Mouse (Mus musculus) layer of hippocampus, adult 8-10 months (tissue): ENCODE data around the gene Nat8f6. TPM values are rescaled to one million over a fixed set of nuclear protein-coding genes. Genes with fewer than 3 reads are reported as not detected.
"Not testable (repeated sequence)": the region's sequence is repeated elsewhere in the genome, so short reads cannot be mapped to it uniquely, and the experiment has no call there.

Experiments used
- DNase-seq, 2 experiments: peaks; one replicate each; pipeline ENCODE4 v3.0.0; 2022; ENCODE audit warnings: low spot score in 2 of 2
- total RNA-seq, 4 experiments: library from RNA; stranded (reverse); gene quantifications; 2 replicates each; pipeline ENCODE4 v1.2.4; 2022

Nat8f6 gene
- total RNA-seq, 4 experiments from 2014 or later: 0.56 to 3.3 (median 2.6) TPM

DNA sequence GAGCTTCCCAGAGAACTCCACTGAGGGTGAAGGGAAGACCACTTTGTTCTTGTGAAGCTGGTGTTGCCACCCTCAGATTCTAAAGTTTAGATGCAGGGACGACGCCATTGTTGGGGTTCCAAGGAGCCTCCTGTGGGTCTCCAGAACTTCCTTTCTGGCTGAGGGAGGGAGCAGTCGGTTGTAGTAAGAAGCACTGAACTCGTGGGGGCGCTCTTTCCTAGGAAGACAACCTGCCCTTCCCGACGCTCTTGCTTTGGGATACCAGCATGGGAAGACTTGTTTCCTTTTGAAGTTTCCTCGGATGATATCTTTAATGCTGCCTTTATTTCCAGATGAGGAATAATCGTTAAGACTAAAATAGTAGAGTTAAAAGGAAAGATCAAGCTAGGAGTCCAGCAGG is 16.1 kb upstream of the Nat8f6 start:
- DNase-seq: peak; percentile 43 to 56

DNA sequence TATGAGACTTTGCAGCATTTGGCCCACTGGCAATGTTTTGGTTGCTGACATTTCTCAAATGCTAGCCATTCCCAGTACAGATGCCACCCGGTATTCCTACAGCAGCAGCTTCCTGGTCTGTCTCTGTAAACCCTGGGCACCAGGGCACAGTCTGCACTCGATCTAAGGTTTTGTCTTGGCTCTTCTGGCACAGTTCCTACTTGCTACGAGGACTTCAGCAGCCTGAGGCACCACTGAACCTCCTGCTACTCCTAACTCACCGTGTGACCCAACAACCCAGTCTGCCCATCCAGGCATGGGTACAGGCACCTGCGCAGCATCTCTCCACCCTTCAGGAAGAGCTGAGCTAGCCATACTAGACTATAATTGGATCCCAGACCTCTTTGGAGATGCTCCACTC is 15.3 kb upstream of the Nat8f6 start:
- DNase-seq: not testable (repeated sequence)

DNA sequence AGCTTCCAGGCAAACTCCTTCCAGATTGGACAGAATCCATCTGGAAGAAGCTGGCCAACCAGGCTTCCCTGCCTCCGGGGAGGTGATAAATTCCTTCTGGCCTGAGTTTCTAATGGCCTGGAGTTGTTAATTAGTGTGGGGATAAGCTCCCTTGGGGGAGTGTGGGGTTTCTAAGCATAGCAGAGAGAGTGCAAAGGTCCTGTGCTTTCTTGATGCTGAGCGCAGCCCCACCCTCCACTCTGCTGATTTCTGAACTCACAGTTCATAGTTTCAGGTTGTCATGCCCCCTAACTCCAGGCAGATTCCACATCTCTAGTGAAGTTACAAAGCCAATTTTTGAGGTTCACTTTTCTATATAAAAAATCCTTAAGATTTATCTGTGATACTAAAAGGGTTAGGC is 14.3 kb upstream of the Nat8f6 start:
- not testable (repeated sequence) for DNase-seq

DNA sequence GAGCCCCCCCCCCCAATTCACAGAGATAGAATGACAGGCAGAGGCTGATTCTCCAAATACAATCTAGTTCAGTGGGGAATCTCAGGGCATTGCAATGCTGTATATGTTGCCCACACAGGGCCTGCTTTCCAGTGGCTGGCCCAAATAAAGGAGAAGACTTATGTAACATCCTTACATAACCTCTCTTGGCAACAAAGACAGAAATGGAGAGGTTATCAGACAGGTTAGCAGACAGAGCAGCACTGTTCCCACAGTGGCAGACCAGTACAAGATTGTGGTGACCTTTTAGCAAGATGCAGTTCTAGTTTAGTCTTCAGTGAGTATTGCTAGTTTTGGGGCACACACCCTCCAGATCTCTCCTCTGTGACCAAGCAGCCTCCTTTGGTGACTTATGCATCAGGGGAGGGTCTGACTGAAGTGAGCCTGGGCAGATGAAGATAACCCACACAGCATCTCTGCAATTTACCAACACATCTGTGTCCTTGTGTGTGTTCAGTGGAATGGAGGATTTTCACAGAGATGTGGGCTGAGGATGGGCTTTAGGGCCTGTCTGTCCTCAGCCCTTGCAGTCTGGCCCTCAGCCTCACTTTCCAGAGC is 13.8 kb upstream of the Nat8f6 start:
- not testable (repeated sequence) for DNase-seq

DNA sequence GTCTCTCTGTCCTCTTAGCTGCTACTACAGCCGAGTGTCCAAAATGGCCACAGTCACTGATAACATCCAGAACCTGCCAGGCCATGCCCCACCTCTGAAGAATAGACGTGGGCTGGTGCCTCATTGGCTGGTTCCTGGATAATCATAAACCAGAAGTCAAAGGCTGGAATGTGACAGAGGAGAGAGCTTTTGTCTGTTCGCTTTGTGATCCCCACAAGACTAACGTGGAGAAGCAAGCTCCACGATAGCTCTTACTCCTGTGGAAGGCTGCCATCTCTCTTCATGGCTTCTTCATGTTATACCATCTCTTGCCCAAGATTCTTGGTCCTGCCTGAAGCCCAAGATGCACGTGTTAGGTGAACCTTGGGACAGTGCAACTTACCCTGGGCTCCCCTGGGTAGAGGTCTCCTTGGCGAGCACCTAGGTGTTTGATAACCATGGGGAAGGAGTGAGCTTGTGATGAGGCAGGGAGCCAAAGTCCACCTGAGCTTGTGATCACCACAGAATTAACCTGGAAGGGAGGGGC is 11.1 kb upstream of the Nat8f6 start, which contains the start of gene Nat8:
Gene Nat8 (minus strand): TSS at position 287 of the 526 bp plus-strand sequence.
- DNase-seq: no peak

DNA sequence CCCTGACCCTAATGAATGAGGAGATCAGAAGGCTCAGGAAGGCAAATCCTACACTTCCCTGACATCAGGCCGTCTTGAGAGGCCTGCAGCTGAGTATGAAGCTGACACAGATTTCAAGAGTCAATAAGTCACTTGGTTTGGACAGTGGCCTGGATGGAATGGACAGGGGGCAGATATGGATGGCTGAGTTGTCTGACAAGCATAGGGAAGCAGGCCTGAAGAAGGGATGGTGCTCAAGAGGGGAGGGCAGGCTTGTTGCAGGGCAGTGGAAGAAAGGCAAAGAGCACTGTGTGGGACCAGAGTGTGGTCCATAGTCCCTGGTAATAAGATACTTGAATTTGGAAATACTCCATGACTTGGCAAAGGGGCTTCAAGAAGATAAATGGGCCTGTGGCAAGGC is 8.7 kb upstream of the Nat8f6 start:
- DNase-seq: no peak

DNA sequence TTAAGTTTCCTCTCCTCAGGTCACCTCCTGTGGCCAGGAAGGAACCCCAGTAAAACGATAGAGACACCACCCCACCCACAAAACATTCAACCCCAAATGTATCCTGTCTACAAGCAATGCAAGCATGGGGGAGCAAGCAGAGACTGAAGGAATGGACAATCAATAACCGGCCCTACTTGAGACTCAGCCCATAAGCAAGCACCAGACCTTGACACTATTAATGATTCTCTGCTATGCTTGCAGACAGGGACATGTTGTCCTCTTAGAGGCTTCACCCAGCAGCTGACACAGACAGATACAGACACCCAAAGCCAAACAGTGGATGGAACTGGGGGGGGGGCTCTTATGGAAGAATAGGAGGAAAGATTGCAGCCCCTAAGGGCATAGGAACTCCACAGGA is 5.1 kb upstream of the Nat8f6 start:
- no peak for DNase-seq

DNA sequence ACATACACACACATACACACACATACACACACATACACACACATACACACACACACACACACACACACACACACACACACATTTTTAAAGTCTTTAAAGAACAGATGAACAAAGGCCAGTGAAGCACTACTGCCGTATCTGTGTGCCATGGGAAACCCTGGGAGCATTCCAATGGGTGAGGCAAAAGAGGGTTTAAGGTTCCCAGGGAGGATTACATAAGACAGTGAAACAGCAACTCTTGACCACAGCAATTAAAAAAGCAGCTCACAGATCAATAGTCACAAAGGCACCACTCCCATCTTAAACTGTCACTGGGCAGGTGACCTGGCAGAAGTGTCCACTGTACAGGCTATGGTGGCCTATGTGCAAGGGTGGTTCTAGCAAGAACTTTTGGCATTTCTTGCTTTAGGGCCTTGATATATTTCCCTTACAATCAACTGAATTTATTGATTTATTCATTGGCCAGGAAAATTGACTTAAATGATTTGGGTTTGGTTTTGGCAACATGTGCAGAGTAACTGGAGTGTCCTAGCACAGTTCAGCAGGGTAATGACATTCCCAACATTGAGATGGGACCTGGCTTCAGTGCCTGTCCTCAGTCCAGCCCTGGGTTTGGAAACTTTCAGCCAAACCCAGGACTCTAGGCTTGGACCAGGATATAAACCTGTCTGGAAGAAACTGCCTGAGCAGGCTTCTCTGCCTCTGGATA is 2.8 kb upstream of the Nat8f6 start:
- no peak for DNase-seq

DNA sequence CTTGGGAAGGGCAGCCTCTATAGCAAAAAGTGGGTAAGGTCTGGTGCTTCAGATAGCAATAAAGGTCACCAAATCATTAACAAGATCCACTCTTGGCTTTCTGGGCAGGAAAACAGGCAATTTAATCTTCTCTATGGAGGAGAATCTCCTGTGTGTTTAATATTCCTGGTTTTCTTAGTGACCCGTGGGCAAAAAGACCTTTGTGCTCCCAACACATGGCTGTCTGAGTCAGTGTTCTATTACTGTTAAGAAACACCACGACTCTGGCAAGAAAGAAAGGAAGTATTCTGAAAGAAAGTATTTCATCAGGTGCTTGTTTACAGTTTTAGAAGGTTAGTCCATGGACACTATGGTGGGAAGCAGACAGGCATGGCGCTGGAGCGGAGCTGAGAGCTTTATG is 1.5 kb upstream of the Nat8f6 start:
- DNase-seq: no peak

DNA sequence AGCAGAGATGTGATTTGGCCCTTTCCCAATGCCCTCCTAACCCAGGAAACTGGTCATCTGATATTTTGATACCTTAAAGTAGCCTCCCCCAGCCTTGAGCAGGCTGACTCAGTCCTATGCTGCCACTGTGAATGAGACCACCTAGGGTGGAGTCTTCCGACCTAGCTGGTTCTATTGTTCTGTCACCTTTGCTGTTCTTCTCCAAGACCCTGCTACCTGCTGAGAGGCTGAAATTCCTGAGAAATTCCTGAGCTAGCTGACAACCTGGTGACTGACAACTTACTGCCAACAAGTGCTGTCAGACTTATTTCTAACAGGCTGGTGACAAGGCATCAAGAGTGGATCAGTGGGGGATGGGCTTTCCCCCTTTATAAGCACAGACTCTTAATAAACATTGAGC is 2.4 kb downstream of the Nat8f6 start:
- DNase-seq: no peak

DNA sequence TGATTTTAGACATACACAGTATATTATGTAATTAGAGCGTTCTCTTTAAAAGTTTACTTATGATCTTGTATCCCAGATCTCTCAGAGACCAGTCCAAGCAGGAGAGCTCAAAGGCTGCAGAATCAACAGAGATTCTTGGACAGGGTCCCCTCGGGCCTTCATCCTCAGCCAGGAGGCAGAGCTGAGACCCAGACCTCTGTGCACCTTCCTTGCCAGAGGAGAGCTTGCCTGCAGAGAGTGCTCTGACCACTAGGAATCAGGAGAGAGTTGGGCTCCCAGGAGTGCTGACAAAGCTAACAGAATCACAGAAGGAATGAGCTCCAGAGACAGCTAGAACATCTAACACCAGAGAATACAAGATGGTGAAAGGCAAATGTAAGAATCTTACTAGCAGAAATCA is 7.4 kb downstream of the Nat8f6 start:
- no peak for DNase-seq

DNA sequence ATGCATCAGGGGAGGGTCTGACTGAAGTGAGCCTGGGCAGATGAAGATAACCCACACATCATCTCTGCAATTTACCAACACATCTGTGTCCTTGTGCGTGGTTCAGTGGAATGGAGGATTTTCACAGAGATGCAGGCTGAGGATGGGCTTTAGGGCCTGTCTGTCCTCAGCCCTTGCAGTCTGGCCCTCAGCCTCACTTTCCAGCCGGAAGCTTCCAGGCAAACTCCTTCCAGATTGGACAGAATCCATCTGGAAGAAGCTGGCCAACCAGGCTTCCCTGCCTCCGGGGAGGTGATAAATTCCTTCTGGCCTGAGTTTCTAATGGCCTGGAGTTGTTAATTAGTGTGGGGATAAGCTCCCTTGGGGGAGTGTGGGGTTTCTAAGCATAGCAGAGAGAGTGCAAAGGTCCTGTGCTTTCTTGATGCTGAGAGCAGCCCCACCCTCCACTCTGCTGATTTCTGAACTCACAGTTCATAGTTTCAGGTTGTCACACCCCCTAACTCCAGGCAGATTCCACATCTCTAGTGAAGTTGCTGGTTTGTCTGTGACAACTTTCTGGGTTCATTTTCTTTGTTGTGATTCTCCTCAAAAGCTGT is 9.7 kb downstream of the Nat8f6 start:
- not testable (repeated sequence) for DNase-seq

DNA sequence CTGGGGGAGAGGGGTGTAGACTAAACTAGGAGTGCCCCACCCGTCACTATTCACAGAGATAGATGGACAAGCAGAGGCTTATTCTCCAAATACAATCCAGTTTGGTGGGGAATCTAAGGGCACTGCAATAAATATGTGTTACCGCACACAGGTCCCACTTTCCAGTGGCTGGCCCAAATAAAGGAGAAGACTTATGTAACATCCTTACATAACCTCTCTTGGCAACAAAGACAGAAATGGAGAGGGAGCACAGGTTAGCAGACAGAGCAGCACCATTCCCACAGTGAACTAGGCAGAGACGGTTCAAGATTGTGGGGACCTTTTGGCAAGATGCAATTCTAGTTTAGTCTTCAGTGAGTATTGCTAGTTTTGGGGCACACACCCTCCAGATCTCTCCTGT is 10.2 kb downstream of the Nat8f6 start:
- not testable (repeated sequence) for DNase-seq

DNA sequence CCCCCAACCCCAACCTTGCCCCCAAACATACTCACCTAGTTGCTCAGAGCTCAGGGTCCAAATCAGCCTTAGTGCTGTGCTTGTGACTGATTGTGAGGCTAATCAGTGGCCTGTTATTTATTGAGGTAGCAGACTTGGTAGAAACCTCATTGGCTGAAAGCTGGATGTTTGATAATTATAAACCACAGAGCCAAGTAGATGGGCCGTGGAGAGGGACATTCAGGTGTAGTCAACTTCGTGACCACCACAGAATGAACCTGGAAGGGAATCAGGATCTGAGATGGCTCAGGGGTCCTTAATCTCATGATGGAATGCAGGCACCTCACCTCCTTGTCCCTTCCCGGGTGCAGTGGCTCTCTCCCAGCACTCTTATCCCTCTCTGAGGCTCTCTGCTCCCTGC is 11.0 kb downstream of the Nat8f6 start:
- DNase-seq: not testable (repeated sequence)

DNA sequence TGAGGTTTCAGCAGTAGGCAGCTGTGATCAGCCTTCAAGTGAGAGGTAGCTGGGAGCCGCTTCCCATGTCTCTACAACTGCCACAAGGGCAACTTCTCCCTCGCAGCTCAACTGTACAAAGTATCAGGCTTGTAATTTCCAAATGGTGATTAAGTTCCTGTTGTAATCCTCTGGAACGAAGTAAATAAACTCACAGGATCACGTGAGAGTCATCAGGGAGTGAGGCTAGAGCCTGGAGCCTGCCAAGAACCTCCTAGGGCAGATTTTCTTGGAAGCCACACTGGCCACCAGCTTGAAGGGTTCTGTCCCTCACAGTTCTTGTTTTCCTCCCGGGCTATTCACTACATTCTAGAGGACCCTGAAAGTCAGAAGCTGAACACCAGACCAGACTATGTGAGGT is 17.6 kb downstream of the Nat8f6 start:
- not testable (repeated sequence) for DNase-seq

DNA sequence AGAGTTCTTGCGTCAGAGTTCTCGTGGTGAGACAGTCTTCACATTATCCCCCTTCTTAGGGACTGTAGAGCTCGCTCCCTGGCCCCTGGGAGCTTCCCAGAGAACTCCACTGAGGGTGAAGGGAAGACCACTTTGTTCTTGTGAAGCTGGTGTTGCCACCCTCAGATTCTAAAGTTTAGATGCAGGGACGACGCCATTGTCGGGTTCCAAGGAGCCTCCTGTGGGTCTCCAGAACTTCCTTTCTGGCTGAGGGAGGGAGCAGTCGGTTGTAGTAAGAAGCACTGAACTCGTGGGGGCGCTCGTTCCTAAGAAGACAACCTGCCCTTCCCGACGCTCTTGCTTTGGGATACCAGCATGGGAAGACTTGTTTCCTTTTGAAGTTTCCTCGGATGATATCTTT is 55.2 kb downstream of the Nat8f6 start, which contains the start of gene Nat8f3:
Gene Nat8f3 (minus strand): TSS at position 223 of the 400 bp plus-strand sequence.
- peak; percentile 7 to 24 for DNase-seq

DNA sequence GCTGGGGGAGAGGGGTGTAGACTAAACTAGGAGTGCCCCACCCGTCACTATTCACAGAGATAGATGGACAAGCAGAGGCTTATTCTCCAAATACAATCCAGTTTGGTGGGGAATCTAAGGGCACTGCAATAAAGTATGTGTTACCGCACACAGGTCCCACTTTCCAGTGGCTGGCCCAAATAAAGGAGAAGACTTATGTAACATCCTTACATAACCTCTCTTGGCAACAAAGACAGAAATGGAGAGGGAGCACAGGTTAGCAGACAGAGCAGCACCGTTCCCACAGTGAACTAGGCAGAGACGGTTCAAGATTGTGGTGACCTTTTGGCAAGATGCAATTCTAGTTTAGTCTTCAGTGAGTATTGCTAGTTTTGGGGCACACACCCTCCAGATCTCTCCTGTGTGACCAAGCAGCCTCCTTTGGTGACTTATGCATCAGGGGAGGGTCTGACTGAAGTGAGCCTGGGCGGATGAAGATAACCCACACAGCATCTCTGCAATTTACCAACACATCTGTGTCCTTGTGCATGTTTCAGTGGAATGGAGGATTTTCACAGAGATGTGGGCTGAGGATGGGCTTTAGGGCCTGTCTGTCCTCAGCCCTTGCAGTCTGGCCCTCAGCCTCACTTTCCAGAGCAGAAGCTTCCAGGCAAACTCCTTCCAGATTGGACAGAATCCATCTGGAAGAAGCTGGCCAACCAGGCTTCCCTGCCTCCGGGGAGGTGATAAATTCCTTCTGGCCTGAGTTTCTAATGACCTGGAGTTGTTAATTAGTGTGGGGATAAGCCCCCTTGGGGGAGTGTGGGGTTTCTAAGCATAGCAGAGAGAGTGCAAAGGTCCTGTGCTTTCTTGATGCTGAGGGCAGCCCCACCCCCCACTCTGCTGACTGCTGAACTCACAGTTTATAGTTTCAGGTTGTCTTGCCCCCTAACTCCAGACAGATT is 57.4 kb downstream of the Nat8f6 start:
- DNase-seq: not testable (repeated sequence)

DNA sequence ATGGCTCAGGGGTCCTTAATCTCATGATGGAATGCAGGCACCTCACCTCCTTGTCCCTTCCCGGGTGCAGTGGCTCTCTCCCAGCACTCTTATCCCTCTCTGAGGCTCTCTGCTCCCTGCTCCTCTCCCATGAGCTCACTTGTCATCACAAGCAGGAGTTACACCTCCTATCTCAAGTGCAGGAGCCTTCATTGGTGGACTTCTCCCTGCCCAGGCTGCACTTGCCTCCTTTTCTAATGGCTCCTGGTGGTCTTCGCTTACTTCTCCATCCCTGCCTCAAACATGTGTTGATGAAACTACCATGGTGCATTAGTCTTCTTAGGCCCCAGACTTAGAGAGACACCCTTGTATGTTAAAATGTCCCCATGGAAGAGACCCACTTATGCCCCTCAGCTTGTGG is 58.1 kb downstream of the Nat8f6 start:
- DNase-seq: not testable (repeated sequence)
